Mouse (Mus musculus) mammary gland, adult 2 months (tissue): ENCODE data around the gene Ovol3. TPM values are rescaled to one million over a fixed set of nuclear protein-coding genes. Genes with fewer than 3 reads are reported as not detected.

Experiments
- polyA plus RNA-seq: library from polyadenylated mRNA; depleted of rRNA; stranded (reverse); fragments of >200 nt; gene quantifications from 2 replicates; pipeline ENCODE4 v1.2.3, GENCODE M21; 2012; ENCODE audit warnings: low replicate concordance; rRNA removed

Gene Ovol3
- polyA plus RNA-seq: not detected in 2 replicates

DNA sequence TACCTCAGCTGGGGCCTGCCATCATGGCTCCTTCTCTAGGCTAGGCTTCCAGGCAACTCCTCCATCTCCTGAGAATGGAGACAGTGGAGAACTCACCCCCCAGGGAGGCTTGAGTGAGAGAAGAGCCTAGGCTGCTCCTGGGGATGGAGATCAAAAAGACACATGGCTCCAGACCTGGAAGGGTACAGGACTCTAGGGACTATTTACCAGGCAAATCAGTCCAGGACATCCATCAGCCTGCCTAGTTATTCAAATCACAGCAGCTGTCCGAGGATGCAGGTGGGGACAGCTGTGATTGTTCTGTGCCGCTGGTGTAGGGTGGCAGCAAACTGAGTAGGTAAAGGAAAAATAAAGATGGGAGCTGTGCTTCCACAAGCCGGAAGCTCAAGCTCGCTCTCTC, at the start of gene Ovol3:
TSS of gene Ovol3 (minus strand) at position 101 of the 400 bp plus-strand sequence.

DNA sequence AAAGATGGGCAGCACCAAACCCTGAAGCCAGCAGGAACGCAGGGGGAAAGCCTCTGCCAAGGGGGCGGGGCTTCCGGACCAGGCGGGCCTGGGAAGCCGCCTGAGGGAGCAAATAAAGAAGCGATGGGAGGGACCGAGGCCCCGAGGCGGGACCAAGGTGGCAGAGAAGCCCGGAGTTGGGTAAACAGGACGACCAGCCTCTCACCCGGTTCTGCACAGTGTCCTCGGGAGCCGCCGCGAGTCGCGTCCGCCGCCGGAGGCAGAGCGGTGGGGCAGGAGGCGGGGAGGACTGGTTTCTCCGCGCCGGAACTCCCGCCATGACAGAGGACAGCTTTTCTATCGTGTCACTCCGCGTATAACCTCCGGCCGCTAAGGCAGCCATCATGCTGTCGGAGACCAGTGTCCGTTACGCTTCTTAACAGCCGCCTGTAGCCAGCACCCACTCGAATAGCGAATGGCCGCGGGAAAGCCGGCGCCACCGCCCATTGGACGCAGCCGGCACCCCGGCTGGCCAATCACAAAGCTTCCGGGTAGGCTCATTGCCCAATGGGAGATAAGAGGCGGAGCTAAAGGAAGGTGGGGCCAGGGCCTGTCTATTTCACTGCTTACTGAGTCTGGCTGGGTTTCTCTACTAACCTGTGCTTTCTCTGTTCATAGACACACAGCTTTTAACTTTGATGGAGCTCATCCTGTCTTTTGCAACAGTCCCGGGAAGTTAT, 44.6 kb upstream of the Ovol3 start, which contains the start of the genes Thap8 and Wdr62:
TSS of gene Thap8 (plus strand) at position 144 of the 719 bp plus-strand sequence.
TSS of gene Wdr62 (minus strand) at position 469 of the 719 bp plus-strand sequence.

DNA sequence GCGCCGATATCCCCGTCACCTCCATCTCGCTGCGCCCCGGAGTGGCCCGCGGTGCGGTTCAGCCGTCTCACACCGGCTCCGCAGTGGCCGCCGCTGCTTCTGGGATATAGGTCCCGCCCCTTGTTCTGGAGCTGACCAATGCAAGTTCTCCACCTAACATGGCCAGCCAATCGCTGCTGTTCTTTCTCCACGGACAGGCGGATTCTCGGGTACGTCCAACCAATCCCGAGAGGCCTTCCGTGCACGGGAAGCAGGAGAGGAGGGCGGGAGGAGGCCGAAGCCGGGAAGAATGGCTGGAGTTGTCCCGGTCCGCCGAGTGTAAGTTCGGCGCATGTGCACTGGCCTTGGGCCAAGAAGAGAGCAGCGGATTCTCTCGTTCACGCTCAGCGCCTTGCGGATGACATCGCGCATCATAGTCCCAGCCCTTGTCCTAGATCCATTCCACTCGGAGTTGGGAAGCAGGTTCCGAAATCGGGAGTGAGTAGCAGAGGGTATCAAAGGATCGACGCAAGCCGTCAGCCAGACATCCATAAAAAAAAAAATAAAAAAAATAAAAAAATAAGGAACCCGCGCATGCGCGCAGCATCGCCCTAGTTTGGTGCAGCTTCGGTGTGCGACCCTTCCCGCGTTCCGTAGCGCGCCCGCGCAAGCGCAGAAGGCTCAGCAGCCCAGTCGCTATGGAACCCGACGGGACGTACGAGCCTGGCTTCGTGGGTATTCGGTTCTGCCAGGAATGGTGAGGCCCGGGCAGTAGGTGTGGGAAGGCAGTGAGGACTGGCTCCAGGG, 3.7 kb downstream of the Ovol3 start, which contains the start of the genes Polr2i and Tbcb:
TSS of gene Polr2i (plus strand) at position 280 of the 786 bp plus-strand sequence.
TSS of gene Tbcb (minus strand) at position 604 of the 786 bp plus-strand sequence.

DNA sequence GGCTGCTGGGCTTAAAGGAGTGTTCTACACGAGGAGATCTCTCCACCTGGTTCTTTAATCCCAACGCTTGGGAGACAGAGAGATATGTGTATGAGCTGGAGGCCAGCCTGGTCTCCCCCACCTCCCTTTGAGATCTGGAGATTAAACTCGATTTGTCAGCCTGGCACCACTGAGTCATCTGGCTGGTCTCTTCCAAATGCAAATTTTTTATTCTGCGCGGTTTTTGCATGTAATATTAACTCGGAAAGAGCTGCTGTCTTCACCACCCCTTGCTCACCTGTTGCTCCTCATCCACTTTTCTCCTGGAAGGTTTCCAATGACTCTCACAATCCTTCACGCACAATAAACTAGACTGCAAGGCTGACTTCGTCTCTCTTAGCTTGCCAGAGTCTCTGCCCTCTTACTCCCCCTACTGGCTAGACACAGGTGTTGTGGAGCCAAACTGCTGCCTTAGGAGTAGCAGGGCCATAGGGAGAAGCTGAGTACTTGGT, 37.0 kb downstream of the Ovol3 start, which contains the start of gene Capns1:
TSS of gene Capns1 (minus strand) at position 331 of the 491 bp plus-strand sequence.

DNA sequence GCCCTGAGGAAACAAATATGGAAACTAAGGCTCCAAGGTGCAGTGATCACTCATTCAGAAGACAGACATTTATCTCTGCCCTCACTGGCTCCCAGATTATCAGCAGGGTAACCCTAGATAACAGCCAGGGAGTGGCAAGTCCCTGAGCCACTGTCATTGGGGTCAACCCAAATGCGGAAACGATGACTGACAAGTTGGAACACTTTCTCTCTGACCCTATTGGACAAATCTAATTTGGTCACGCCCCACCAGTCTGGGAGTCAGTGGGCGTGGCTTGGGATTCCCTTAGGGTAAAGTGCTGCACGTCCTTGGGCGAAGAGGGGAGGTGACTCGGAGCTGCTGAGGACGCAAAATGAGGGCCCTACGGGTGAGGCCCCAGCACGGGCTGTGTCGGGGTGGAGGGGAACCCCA, 51.6 kb downstream of the Ovol3 start, which contains the start of gene Cox7a1:
TSS of gene Cox7a1 (plus strand) at position 266 of the 411 bp plus-strand sequence.

Other genes with a start within 250 kb of the Ovol3 start
- 1.4 and 5.3 TPM in 2 replicates for gene Zfp14, start 184.3 kb downstream of the Ovol3 start, polyA plus RNA-seq
- 0.48 and 0.73 TPM in 2 replicates for gene Zfp82, start 162.8 kb downstream of the Ovol3 start, polyA plus RNA-seq
- 0.10 TPM in 1 of 2 replicates, not detected in the other for gene Gm26920, start 145.3 kb downstream of the Ovol3 start, polyA plus RNA-seq
- 1.7 and 3.5 TPM in 2 replicates for gene Zfp566, start 145.2 kb downstream of the Ovol3 start, polyA plus RNA-seq
- 12.3 and 36.1 TPM in 2 replicates for gene Zfp260, start 140.9 kb downstream of the Ovol3 start, polyA plus RNA-seq
- gene Zfp382, start 113.8 kb downstream of the Ovol3 start, polyA plus RNA-seq: 0.66 and 1.5 TPM in 2 replicates
- 6.4 and 14.2 TPM in 2 replicates for gene Zfp146, start 66.0 kb downstream of the Ovol3 start, polyA plus RNA-seq
- gene Cox7a1, start 51.6 kb downstream of the Ovol3 start, polyA plus RNA-seq: 13.9 and 170 TPM in 2 replicates
- gene Capns1, start 36.9 kb downstream of the Ovol3 start, polyA plus RNA-seq: 1,198 and 1,715 TPM in 2 replicates
- 97.3 and 98.9 TPM in 2 replicates for gene Polr2i, start 3.8 kb downstream of the Ovol3 start, polyA plus RNA-seq
- 33.0 and 33.5 TPM in 2 replicates for gene Tbcb, start 3.5 kb downstream of the Ovol3 start, polyA plus RNA-seq
- gene Thap8, start 44.4 kb upstream of the Ovol3 start, polyA plus RNA-seq: 0.72 and 1.5 TPM in 2 replicates
- 34.0 and 37.0 TPM in 2 replicates for gene Wdr62, start 44.7 kb upstream of the Ovol3 start, polyA plus RNA-seq
- gene Clip3, start 56.0 kb upstream of the Ovol3 start, polyA plus RNA-seq: 21.3 and 27.3 TPM in 2 replicates
- 159 and 218 TPM in 2 replicates for gene Alkbh6, start 73.0 kb upstream of the Ovol3 start, polyA plus RNA-seq
- gene Syne4, start 79.1 kb upstream of the Ovol3 start, polyA plus RNA-seq: 58.8 and 76.8 TPM in 2 replicates
- 0.52 and 2.0 TPM in 2 replicates for gene E130208F15Rik, start 86.0 kb upstream of the Ovol3 start, polyA plus RNA-seq
- 18.7 and 40.8 TPM in 2 replicates for gene Sdhaf1, start 88.2 kb upstream of the Ovol3 start, polyA plus RNA-seq
- 6.3 and 9.1 TPM in 2 replicates for gene Lrfn3, start 127.0 kb upstream of the Ovol3 start, polyA plus RNA-seq
- 324 and 410 TPM in 2 replicates for gene Tyrobp, start 178.0 kb upstream of the Ovol3 start, polyA plus RNA-seq
- gene Hcst, start 184.1 kb upstream of the Ovol3 start, polyA plus RNA-seq: 133 and 195 TPM in 2 replicates
- gene Nfkbid, start 186.0 kb upstream of the Ovol3 start, polyA plus RNA-seq: 16.2 and 37.4 TPM in 2 replicates
- gene Aplp1, start 209.8 kb upstream of the Ovol3 start, polyA plus RNA-seq: 3.7 and 7.4 TPM in 2 replicates
- gene Kirrel2, start 222.0 kb upstream of the Ovol3 start, polyA plus RNA-seq: 0.63 TPM in 1 of 2 replicates, not detected in the other
- gene Nphs1, start 222.6 kb upstream of the Ovol3 start, polyA plus RNA-seq: 0.27 and 0.61 TPM in 2 replicates